In genomic region chr15:12968815-12969214, GRCm38 (mm10) we compare ENCODE assay signal across 16 mouse cellular contexts.
"Had no signal": no experiment of that assay in that cellular context is flagged by ENCODE, and none has a peak within 500 bp of the region (broad histone marks: within the 10 kb centered on the region; RNA-seq: fewer than 3 reads in every experiment).

No protein-coding gene starts in this region.

- H3K36me3 ChIP-seq: neural tube, embryonic 12.5 days; neural tube, embryonic 13.5 days; neural tube, embryonic 15.5 days; stomach, embryonic 15.5 days had no signal

- H3K27ac ChIP-seq: neural tube, embryonic 12.5 days; neural tube, embryonic 13.5 days; neural tube, embryonic 15.5 days; stomach, embryonic 15.5 days had no signal

- H3K27me3 ChIP-seq: neural tube, embryonic 12.5 days; neural tube, embryonic 13.5 days; neural tube, embryonic 15.5 days; stomach, embryonic 15.5 days had no signal

- H3K9ac ChIP-seq: neural tube, embryonic 12.5 days; neural tube, embryonic 13.5 days; neural tube, embryonic 15.5 days; stomach, embryonic 15.5 days had no signal

- DNase-seq: retina, postnatal 1 day; right cerebral cortex, adult 18-20 months; right cerebral cortex, postnatal 14 days; right cerebral cortex, postnatal 25 days; right cerebral cortex, postnatal 4 days; spleen, adult 18-20 months; thymus, adult 18-20 months; thymus, adult 2 months; thymus, postnatal 14 days; thymus, postnatal 25 days; thymus, postnatal 36 days; thymus, postnatal 4 days had no signal

- H3K4me1 ChIP-seq: neural tube, embryonic 12.5 days; neural tube, embryonic 13.5 days; neural tube, embryonic 15.5 days; stomach, embryonic 15.5 days had no signal

- H3K9me3 ChIP-seq: neural tube, embryonic 12.5 days; neural tube, embryonic 13.5 days; neural tube, embryonic 15.5 days; stomach, embryonic 15.5 days had no signal

- H3K4me3 ChIP-seq: neural tube, embryonic 12.5 days; neural tube, embryonic 13.5 days; neural tube, embryonic 15.5 days; stomach, embryonic 15.5 days had no signal

- H3K4me2 ChIP-seq: neural tube, embryonic 12.5 days; neural tube, embryonic 13.5 days; neural tube, embryonic 15.5 days; stomach, embryonic 15.5 days had no signal
